Mouse (Mus musculus): ENCODE measurements around the gene Inafm2.

- TF ChIP-seq POLR2A (IDR thresholded peaks at IDR 0.05; ENCODE audit: insufficient read depth, low read length) (no peak), CTCF (IDR thresholded peaks at IDR 0.05; ENCODE audit: low read depth, low read length) (no peak)
These were observed 8.6 kb downstream of the Inafm2 start for GRCm38 (mm10) chr2:118754143-118754542.

All from ES-Bruce4 (cell line).